Mouse (Mus musculus) erythroblast, embryonic 14.5 days (primary cell): ENCODE results near the gene Dgkb.

Experiments used
- GATA1 ChIP-seq: IDR thresholded peaks from 2 replicates; pipeline ENCODE4 v1.6.1; 2012; ENCODE audit warnings: low read length, inconsistent platforms, mixed read lengths
- TAL1 ChIP-seq: IDR thresholded peaks from 3 replicates; pipeline ENCODE4 v1.6.1; 2012; ENCODE audit warnings: low read length, inconsistent platforms, mixed read lengths

- TF ChIP-seq GATA1 (no peak), TAL1 (no peak)
Measured at GRCm38 (mm10) chr12:38508195-38508594, 690.7 kb downstream of the Dgkb start.
